Mouse (Mus musculus) layer of hippocampus, adult 8-10 months (tissue): ENCODE data around the gene Pdss2. TPM values are rescaled to one million over a fixed set of nuclear protein-coding genes. Genes with fewer than 3 reads are reported as not detected.

ENCODE experiments used
- DNase-seq, 2 experiments: peaks; one replicate each; pipeline ENCODE4 v3.0.0; 2022; ENCODE audit warnings: low spot score in 2 of 2
- total RNA-seq, 4 experiments: library from RNA; stranded (reverse); gene quantifications; 2 replicates each; pipeline ENCODE4 v1.2.4; 2022

Pdss2 gene
- total RNA-seq, 4 experiments from 2014 or later = 17.4 to 21.2 (median 18.2) TPM

- no peak for DNase-seq
Measured at GRCm38 (mm10) chr10:43430606-43431005, 209.3 kb downstream of the Pdss2 start.

DNA sequence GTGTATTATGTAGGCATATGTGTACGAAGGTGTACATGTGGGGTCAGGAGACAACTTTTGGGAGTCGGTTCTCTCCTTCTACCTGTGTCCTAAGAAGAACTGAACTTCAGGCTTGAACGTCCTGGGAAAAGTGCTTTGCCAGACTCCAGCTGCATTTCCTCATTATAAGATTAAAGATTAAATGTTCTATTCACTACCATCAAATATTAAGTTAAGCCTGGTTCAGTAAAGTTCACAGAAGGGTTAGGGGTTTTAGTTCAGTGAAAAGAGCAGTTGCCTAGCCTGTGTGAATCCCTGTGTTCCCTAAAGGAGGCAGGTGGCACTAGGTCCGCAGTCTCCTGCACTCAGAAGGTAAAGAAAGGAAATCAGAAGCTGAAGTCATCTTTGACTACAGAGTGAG is 213.0 kb downstream of the Pdss2 start:
- DNase-seq = no peak

- DNase-seq = no peak
Measured at GRCm38 (mm10) chr10:43435757-43436156, 214.5 kb downstream of the Pdss2 start.

- no peak for DNase-seq
Measured at GRCm38 (mm10) chr10:43439492-43439941, 218.2 kb downstream of the Pdss2 start.

- no peak for DNase-seq
Measured at GRCm38 (mm10) chr10:43440050-43440449, 218.8 kb downstream of the Pdss2 start.

- no peak for DNase-seq
Measured at GRCm38 (mm10) chr10:43440981-43441740, 219.9 kb downstream of the Pdss2 start.

DNA sequence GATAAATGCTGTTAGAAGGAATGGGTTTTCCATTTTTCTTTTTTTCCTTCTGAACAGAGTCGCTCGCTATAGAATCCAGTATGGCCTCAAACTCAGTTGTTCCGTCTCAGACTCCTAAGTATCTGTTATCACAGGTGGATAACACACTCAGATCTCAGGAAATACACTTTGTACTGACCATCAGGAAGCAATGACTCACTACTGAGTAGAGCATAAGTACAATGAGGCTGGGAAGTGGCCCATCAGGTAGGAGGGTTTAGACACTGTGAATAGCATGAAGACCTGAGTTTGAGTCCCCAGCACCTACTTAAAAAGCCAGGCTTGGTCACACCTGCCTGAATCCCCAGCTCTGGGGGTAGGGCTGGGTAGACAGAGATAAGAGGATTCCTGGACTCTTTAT is 227.4 kb downstream of the Pdss2 start:
- no peak for DNase-seq

GRCm38 (mm10) chr10:43451848-43452662 is 230.8 kb downstream of the Pdss2 start:
- peak; percentile 69 to 76 for DNase-seq

- DNase-seq = no peak
Measured at GRCm38 (mm10) chr10:43452663-43452996, 231.3 kb downstream of the Pdss2 start.

- DNase-seq = no peak
Measured at GRCm38 (mm10) chr10:43454219-43454618, 232.9 kb downstream of the Pdss2 start.

DNA sequence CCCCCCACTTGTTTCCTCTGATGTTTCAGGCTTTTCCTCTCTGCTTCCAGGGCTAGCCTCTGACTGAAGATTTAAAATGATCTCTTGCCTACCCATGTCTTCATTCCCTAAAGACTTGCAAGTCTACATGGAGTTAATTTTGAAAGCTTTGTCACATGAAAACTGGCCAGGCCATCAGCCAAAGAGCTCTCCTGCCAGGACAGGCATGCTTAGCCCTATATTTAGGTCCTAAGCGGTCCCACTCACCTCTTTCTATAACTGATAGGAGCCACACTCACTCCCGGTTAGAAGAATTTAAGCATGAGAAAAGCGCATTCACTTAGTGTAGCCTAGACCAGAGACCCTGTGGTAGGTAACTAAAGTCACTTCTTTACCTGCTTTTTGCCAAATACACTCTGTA is 233.4 kb downstream of the Pdss2 start:
- no peak for DNase-seq

DNA sequence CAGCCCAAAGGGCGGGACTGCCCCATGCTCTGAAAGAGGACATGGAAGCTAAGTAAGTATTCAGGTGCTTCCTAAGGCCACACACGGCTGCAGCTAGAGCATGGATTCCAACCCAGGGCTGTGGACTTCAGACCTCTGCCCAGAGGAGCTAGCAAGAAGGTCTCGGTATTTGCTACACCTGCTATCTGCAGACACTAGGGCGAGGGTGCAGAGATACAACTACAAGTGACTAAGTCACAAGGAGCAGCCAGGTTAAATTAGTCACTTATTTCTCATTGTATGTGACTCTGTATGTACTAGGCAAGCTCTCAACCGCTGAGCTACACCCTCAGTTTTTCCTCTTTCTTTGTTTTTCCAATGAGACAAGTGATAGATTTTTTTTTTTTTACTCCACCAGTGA is 241.5 kb downstream of the Pdss2 start:
- DNase-seq = no peak

GRCm38 (mm10) chr10:43463227-43463626 is 241.9 kb downstream of the Pdss2 start:
- no peak for DNase-seq

- no peak for DNase-seq
Measured at GRCm38 (mm10) chr10:43466223-43466622, 244.9 kb downstream of the Pdss2 start.

DNA sequence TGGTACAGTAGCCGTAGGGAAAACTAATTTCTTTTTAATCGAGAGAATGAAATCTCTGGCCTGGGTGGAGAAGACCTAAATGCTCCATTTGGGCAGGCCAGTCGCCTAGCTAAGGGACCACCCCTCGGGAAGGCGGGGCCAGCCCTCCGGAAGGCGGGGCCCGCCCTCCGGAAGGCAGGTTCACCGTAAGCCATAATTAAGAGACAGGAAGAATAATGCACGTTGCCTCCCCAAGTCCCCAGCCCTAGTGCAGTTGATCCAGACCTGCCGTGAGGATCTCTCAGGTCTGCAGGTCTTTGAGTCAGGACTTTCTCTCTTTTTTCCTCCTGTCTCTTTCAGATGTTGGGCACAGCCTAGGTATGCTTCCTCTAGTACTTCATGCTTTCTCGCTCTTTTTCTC is 246.4 kb downstream of the Pdss2 start:
- DNase-seq = no peak

- DNase-seq = no peak
Measured at GRCm38 (mm10) chr10:43468293-43468692, 247.0 kb downstream of the Pdss2 start.

GRCm38 (mm10) chr10:43475376-43475775 is 254.1 kb downstream of the Pdss2 start:
- peak in 1 of 2 experiments; percentile 43 for DNase-seq

DNA sequence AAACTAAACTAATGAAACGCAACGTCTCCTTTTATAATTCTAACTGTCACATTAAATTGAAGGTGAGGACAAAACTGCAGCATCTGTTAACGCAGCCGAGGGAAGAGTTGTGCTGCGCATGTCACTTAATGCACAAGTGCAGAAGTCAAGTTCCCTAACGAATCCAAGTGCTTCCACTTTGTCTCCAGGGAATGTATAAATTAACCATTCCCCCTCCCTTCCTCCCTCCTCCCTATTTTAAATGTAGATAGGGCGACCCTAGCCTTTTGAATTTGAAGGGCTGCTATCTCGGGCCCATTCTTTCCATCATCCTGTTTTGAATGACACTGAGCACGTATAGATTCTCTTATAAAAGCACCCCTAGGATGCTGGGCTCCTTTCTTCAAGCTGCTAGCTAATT is 256.2 kb downstream of the Pdss2 start:
- DNase-seq = no peak

GRCm38 (mm10) chr10:43477865-43478681 is 256.8 kb downstream of the Pdss2 start:
- DNase-seq = peak; percentile 29 to 50

DNA sequence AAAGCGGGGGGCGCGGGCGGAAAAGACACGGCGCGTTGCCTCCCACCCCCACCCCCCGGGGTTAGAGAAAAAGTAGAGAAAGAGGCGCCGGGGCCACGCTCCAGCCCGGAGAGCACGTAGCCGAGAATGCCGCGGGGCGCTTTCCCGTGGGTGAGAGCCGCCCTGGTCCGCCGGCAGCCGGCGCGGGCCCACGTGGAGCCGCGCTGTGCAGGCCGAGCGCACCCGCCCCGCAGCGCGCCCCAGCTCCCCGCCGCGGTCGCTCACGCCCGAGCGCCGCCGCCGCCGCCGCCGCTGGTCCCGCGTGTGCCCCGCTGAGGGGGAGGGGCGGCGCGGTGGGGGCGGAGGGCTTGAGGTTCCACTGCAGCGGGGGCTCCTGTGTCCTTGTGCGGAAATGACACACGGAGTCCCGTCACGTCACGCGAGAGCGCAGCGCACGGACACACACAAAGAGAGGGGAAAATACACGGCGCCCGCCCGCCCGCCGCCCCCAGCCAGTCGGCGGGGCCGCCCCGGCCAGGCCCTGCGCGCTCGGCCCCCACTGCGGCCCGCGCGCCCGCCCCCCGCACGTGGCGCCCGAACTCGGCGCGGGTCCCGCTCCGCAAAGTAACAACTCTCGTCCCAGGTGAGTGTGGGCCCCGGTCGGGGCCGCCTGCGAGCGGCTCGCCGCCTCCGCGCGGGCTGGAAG is 257.6 kb downstream of the Pdss2 start, which contains the start of gene Bend3:
TSS of gene Bend3 (plus strand) at position 81 of the 685 bp plus-strand sequence.
- DNase-seq = peak; percentile 38 to 47
